Mouse (Mus musculus): ENCODE data around the gene Nuak2. TPM values are rescaled to one million over a fixed set of nuclear protein-coding genes. Genes with fewer than 3 reads are reported as not detected.
A peak's percentile ranks its signal among the peaks of the same experiment; 100 is the strongest.

Nuak2 gene
- polyA plus RNA-seq, 1 experiment from 2014 or later = 15.9 TPM

- no peak for ATAC-seq (replicated peaks)
- H3K27ac ChIP-seq (replicated peaks) = peak overlapping the region; percentile 73
- peak overlapping the region; percentile 80 for H3K4me3 ChIP-seq
- H3K36me3 ChIP-seq = no peaks in the 10 kb centered on the region
- H3K9me3 ChIP-seq = no peaks in the 10 kb centered on the region
- peaks cover 57% of the 10 kb centered on the region for H3K4me1 ChIP-seq
- H3K4me2 ChIP-seq (replicated peaks) = peak overlapping the region; percentile 74
- H3K9ac ChIP-seq (replicated peaks) = peak overlapping the region; percentile 67
- H3K27me3 ChIP-seq = no peaks in the 10 kb centered on the region
- 7% methylated on average over 4 of the region's 4 CpGs for WGBS
These were observed 1.5 kb downstream of the Nuak2 start for GRCm38 (mm10) chr1:132317413-132317812.

GRCm38 (mm10) chr1:132317894-132318863, 2.3 kb downstream of the Nuak2 start:
- H3K4me1 ChIP-seq = peaks cover 64% of the 10 kb centered on the region
- 20% methylated on average over 8 of the region's 8 CpGs for WGBS

GRCm38 (mm10) chr1:132319242-132319641, 3.3 kb downstream of the Nuak2 start:
- peak overlapping the region; percentile 74 for H3K4me2 ChIP-seq (replicated peaks)
- no peaks in the 10 kb centered on the region for H3K9me3 ChIP-seq
- H3K27me3 ChIP-seq = no peaks in the 10 kb centered on the region
- peaks cover 72% of the 10 kb centered on the region for H3K4me1 ChIP-seq
- no peak for ATAC-seq (replicated peaks)
- 9% methylated on average over 5 of the region's 5 CpGs for WGBS
- H3K36me3 ChIP-seq = no peaks in the 10 kb centered on the region
- H3K9ac ChIP-seq (replicated peaks) = peak overlapping the region; percentile 3
- H3K27ac ChIP-seq (replicated peaks) = peak overlapping the region; percentile 73
- H3K4me3 ChIP-seq = no peak overlapping the region

More at GRCm38 (mm10) chr1:132317894-132318863, 2.3 kb downstream of the Nuak2 start:
- peak overlapping the region; percentile 73 for H3K27ac ChIP-seq (replicated peaks)
- H3K9me3 ChIP-seq = no peaks in the 10 kb centered on the region
- ATAC-seq (replicated peaks) = no peak
- peak overlapping the region; percentile 80 for H3K4me3 ChIP-seq
- peak overlapping the region; percentile 67 for H3K9ac ChIP-seq (replicated peaks)
- H3K4me2 ChIP-seq (replicated peaks) = peak overlapping the region; percentile 74
- no peaks in the 10 kb centered on the region for H3K36me3 ChIP-seq
- no peaks in the 10 kb centered on the region for H3K27me3 ChIP-seq

DNA sequence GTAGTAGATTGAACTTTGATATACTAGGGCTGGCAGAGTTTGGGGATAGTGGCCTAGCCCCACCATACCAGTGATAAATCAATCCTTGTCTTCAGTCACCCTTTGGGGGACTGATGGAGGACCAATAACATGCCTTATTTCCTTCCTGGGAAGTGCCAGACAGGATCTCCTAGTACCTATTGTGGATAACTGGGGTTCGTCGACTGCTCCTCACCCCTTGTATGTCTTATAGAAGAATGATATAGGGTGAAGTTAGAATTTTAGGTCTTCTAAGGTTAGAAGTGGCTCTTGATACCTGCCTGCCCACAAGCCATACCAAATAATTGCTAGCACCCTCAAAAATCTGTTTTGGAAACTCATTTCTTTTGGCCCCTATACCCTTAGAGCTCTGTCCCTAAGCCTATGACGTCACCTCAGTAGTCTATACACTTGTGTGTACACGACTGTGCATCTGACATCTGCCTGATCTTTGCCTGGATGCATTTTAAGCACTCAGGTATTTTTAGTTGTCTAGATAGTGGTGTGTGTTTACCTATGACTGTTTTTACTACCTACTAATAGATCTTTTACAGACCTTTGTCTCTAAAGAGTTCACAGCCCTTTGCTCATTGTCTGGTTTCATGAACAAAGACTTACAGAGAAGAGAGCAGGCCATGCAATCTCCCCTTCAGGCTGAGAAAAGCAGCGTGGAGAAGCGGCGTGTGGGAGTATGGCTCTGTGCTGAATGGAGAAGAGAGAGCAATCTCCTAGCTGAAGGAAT, 6.1 kb downstream of the Nuak2 start:
- H3K4me1 ChIP-seq = peaks cover 85% of the 10 kb centered on the region
- H3K27me3 ChIP-seq = no peaks in the 10 kb centered on the region
- no peaks in the 10 kb centered on the region for H3K9me3 ChIP-seq
- 22% methylated on average over 7 of the region's 7 CpGs for WGBS
- peak overlapping the region; percentile 95 for H3K27ac ChIP-seq (replicated peaks)
- H3K36me3 ChIP-seq = no peaks in the 10 kb centered on the region
- H3K9ac ChIP-seq (replicated peaks) = peak overlapping the region; percentile 27
- ATAC-seq (replicated peaks) = no peak; the same call in 1 of the 2 replicates
- no peak overlapping the region for H3K4me3 ChIP-seq
- peak overlapping the region; percentile 21; the same call in 1 of the 2 replicates for H3K4me2 ChIP-seq (replicated peaks)

- Histone ChIP-seq H3K9me3 (no peaks in the 10 kb centered on the region), H3K27ac (replicated peaks) (peak overlapping the region; percentile 95), H3K4me3 (no peak overlapping the region), H3K4me2 (replicated peaks) (peak overlapping the region; percentile 21; the same call in 1 of the 2 replicates), H3K27me3 (no peaks in the 10 kb centered on the region), H3K9ac (replicated peaks) (peak overlapping the region; percentile 27), H3K36me3 (no peaks in the 10 kb centered on the region), H3K4me1 (peaks cover 83% of the 10 kb centered on the region)
- 8% methylated on average over 13 of the region's 13 CpGs for WGBS
- peak; percentile 75 for ATAC-seq (replicated peaks)
These were observed 7.0 kb downstream of the Nuak2 start for GRCm38 (mm10) chr1:132322711-132323542.

GRCm38 (mm10) chr1:132326777-132327176, 10.9 kb downstream of the Nuak2 start:
- ATAC-seq (replicated peaks) = peak; percentile 60
- H3K4me1 ChIP-seq = peaks cover 55% of the 10 kb centered on the region
- peak overlapping the region; percentile 68 for H3K27ac ChIP-seq (replicated peaks)
- H3K27me3 ChIP-seq = no peaks in the 10 kb centered on the region
- no peak overlapping the region for H3K9ac ChIP-seq (replicated peaks)
- no peak overlapping the region for H3K4me2 ChIP-seq (replicated peaks)
- H3K9me3 ChIP-seq = no peaks in the 10 kb centered on the region
- peaks cover 11% of the 10 kb centered on the region; the same call in 1 of the 2 replicates for H3K36me3 ChIP-seq
- H3K4me3 ChIP-seq = no peak overlapping the region
- WGBS = 18% methylated on average over 9 of the region's 9 CpGs

- H3K27ac ChIP-seq (replicated peaks) = peak overlapping the region; percentile 68
- H3K36me3 ChIP-seq = peaks cover 11% of the 10 kb centered on the region; the same call in 1 of the 2 replicates
- H3K4me1 ChIP-seq = peaks cover 55% of the 10 kb centered on the region
- H3K9me3 ChIP-seq = no peaks in the 10 kb centered on the region
- ATAC-seq (replicated peaks) = no peak
- H3K9ac ChIP-seq (replicated peaks) = no peak overlapping the region
- no peak overlapping the region for H3K4me3 ChIP-seq
- 73% methylated on average over 17 of the region's 17 CpGs for WGBS
- H3K4me2 ChIP-seq (replicated peaks) = no peak overlapping the region
- no peaks in the 10 kb centered on the region for H3K27me3 ChIP-seq
These were observed 11.6 kb downstream of the Nuak2 start for GRCm38 (mm10) chr1:132327477-132327876.

DNA sequence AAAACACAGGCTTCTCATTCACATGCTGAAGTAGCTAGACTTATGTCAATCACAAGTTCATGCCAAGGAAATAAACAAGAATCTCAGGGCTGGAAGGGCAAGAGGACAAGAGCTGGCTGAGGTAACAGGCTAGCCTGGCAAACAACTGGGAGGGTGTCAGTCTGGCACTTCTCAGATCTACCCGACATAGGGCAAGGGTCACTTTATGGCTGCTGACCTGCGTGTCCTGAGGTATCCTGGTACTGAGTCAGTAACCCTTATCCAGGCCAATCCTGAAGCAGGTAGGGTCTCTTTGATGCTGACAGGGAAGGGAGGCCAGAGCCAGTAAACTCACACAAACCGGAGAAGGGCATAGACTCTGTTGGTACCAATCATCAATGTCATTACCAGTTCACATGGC, 12.6 kb downstream of the Nuak2 start:
- Histone ChIP-seq H3K4me2 (replicated peaks) (no peak overlapping the region), H3K9me3 (no peaks in the 10 kb centered on the region), H3K4me3 (no peak overlapping the region), H3K27ac (replicated peaks) (no peak overlapping the region), H3K4me1 (peaks cover 56% of the 10 kb centered on the region), H3K27me3 (no peaks in the 10 kb centered on the region), H3K9ac (replicated peaks) (no peak overlapping the region), H3K36me3 (peaks cover 11% of the 10 kb centered on the region; the same call in 1 of the 2 replicates)
- ATAC-seq (replicated peaks) = no peak
- 91% methylated on average over 3 of the region's 3 CpGs for WGBS

- peaks cover 56% of the 10 kb centered on the region for H3K4me1 ChIP-seq
- 85% methylated on average over 7 of the region's 7 CpGs for WGBS
- H3K4me3 ChIP-seq = no peak overlapping the region
- no peak overlapping the region for H3K27ac ChIP-seq (replicated peaks)
- no peak overlapping the region for H3K9ac ChIP-seq (replicated peaks)
- no peak overlapping the region for H3K4me2 ChIP-seq (replicated peaks)
- no peaks in the 10 kb centered on the region for H3K27me3 ChIP-seq
- no peak for ATAC-seq (replicated peaks)
- H3K9me3 ChIP-seq = no peaks in the 10 kb centered on the region
- peaks cover 11% of the 10 kb centered on the region; the same call in 1 of the 2 replicates for H3K36me3 ChIP-seq
These were observed 13.7 kb downstream of the Nuak2 start for GRCm38 (mm10) chr1:132329656-132330055.

- no peaks in the 10 kb centered on the region for H3K9me3 ChIP-seq
- 79% methylated on average over 15 of the region's 15 CpGs for WGBS
- peaks cover 58% of the 10 kb centered on the region for H3K4me1 ChIP-seq
- no peaks in the 10 kb centered on the region for H3K27me3 ChIP-seq
- H3K4me2 ChIP-seq (replicated peaks) = no peak overlapping the region
- peaks cover 11% of the 10 kb centered on the region; the same call in 1 of the 2 replicates for H3K36me3 ChIP-seq
- no peak overlapping the region for H3K4me3 ChIP-seq
- H3K27ac ChIP-seq (replicated peaks) = no peak overlapping the region
- ATAC-seq (replicated peaks) = no peak
- no peak overlapping the region for H3K9ac ChIP-seq (replicated peaks)
These were observed 14.5 kb downstream of the Nuak2 start for GRCm38 (mm10) chr1:132330397-132330796.

GRCm38 (mm10) chr1:132331283-132331682, 15.4 kb downstream of the Nuak2 start:
- peaks cover 11% of the 10 kb centered on the region; the same call in 1 of the 2 replicates for H3K36me3 ChIP-seq
- no peaks in the 10 kb centered on the region for H3K9me3 ChIP-seq
- H3K4me1 ChIP-seq = peaks cover 53% of the 10 kb centered on the region
- H3K9ac ChIP-seq (replicated peaks) = no peak overlapping the region
- 87% methylated on average over 17 of the region's 17 CpGs for WGBS
- no peak overlapping the region for H3K4me3 ChIP-seq
- H3K4me2 ChIP-seq (replicated peaks) = no peak overlapping the region
- no peak for ATAC-seq (replicated peaks)
- H3K27ac ChIP-seq (replicated peaks) = no peak overlapping the region
- no peaks in the 10 kb centered on the region for H3K27me3 ChIP-seq

Data from forebrain, embryonic 15.5 days (tissue).